Mouse (Mus musculus) heart, postnatal 0 days (tissue): ENCODE data around the gene Rdh16f1. TPM values are rescaled to one million over a fixed set of nuclear protein-coding genes. Genes with fewer than 3 reads are reported as not detected.
A peak's percentile ranks its signal among the peaks of the same experiment; 100 is the strongest.
"Not testable (repeated sequence)": the region's sequence is repeated elsewhere in the genome, so short reads cannot be mapped to it uniquely, and the experiment has no call there.

Source experiments
- ATAC-seq: fragments of 200-750 bp; cut with Nextera tagmentation; 2 replicates; pipeline ENCODE4 v1.8.0; 2017; ENCODE audit warnings: low read depth, moderate number of reproducible peaks, moderate library complexity; ENCODE audit not compliant: insufficient read depth
- DNase-seq: peaks from one replicate; pipeline ENCODE4 v3.0.0-alpha.2; 2016; ENCODE audit warnings: low spot score
- H3K27ac ChIP-seq: fragments of 300-500 bp; sonication (generic); 2 replicates; pipeline ENCODE4 v1.5.1; 2014; ENCODE audit warnings: low read depth, mild to moderate bottlenecking
- H3K27me3 ChIP-seq: fragments of 300-500 bp; sonication (generic); 2 replicates; pipeline ENCODE4 v1.6.1; 2014; ENCODE audit warnings: low read length, mixed read lengths; ENCODE audit not compliant: control insufficient read depth, insufficient read depth
- H3K36me3 ChIP-seq: fragments of 300-500 bp; sonication (generic); replicated peaks from 2 replicates; pipeline ENCODE4 v1.6.1; 2014; ENCODE audit warnings: low read length, mixed read lengths; ENCODE audit not compliant: control insufficient read depth, insufficient read depth
- H3K4me1 ChIP-seq: fragments of 300-500 bp; sonication (generic); 2 replicates; pipeline ENCODE4 v1.6.1; 2014; ENCODE audit warnings: antibody characterized with exemption; ENCODE audit not compliant: control insufficient read depth, insufficient read depth
- H3K4me2 ChIP-seq: fragments of 300-500 bp; sonication (generic); 2 replicates; pipeline ENCODE4 v1.6.1; 2014; ENCODE audit warnings: low read depth, mild to moderate bottlenecking, low read length, moderate library complexity
- H3K4me3 ChIP-seq: fragments of 300-500 bp; sonication (generic); 2 replicates; pipeline ENCODE4 v1.5.1; 2014; ENCODE audit warnings: low read depth, low read length
- H3K9ac ChIP-seq: fragments of 300-500 bp; sonication (generic); replicated peaks from 2 replicates; pipeline ENCODE4 v1.6.1; 2014; ENCODE audit warnings: low read depth, low read length, mixed read lengths
- H3K9me3 ChIP-seq: fragments of 300-500 bp; sonication (generic); replicated peaks from 2 replicates; pipeline ENCODE4 v1.6.1; 2016; ENCODE audit warnings: low read length; ENCODE audit not compliant: control insufficient read depth
- CTCF ChIP-seq: IDR thresholded peaks from 2 replicates; pipeline ENCODE4 v1.5.1; 2016; ENCODE audit warnings: antibody characterized with exemption, control low read depth, low read depth
- EP300 ChIP-seq: IDR thresholded peaks from 2 replicates; pipeline ENCODE4 v1.6.1; 2016; ENCODE audit warnings: antibody characterized with exemption, low read depth
- WGBS: fragments of 180-500 bp; shearing (Covaris S2); extraction: QIAGEN DNeasy Blood & Tissue Kit; methylation state at CpG from one replicate; pipeline ENCODE4 v1.1.7; 2014; 5-methylcytosine and 5-hydroxymethylcytosine counted together
- polyA plus RNA-seq: library from polyadenylated mRNA; unstranded; fragments of >200 nt; fragmentation: Nextera tagmentation; extraction: Ambion mirVana; gene quantifications from 2 replicates; pipeline ENCODE4 v1.2.1, GENCODE M21; 2015
- total RNA-seq: library from RNA; depleted of rRNA; stranded (reverse); fragments of >200 nt; gene quantifications from 2 replicates; pipeline ENCODE4 v1.2.3, GENCODE M21; 2014; ENCODE audit warnings: low replicate concordance

The Rdh16f1 gene
- total and polyA plus RNA-seq, 2 experiments from 2014 or later: not detected

DNA sequence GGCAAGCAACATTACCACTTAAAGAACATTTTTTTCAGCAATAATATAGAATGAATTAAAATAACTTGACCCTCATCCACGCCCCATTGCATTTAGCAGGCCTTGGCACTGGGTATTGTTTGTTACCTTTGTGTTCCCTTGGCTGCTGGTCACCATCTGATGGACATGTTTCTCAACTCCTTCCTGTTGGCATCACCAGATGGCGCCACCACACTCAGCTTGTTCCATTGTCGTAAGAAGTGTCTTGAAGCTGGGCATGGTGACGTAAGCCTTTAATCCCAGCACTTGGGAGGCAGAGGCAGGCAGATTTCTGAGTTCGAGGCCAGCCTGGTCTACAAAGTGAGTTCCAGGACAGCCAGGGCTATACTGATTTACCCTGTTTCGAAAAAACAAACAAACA, 65.8 kb downstream of the Rdh16f1 start:
- H3K36me3 ChIP-seq: no peaks in the 10 kb centered on the region
- no peaks in the 10 kb centered on the region for H3K4me1 ChIP-seq
- no peaks in the 10 kb centered on the region for H3K27me3 ChIP-seq
- no peak overlapping the region for H3K9ac ChIP-seq
- TF ChIP-seq EP300 (no peak), CTCF (peak; percentile 44)
- 71% methylated on average over 6 of the region's 6 CpGs for WGBS
- DNase-seq: no peak
- no peak for ATAC-seq
- no peak overlapping the region for H3K4me3 ChIP-seq
- no peak overlapping the region for H3K27ac ChIP-seq
- H3K9me3 ChIP-seq: no peaks in the 10 kb centered on the region
- no peak overlapping the region for H3K4me2 ChIP-seq

- H3K27me3 ChIP-seq: no peaks in the 10 kb centered on the region
- no peak overlapping the region for H3K4me2 ChIP-seq
- TF ChIP-seq EP300 (no peak), CTCF (no peak)
- H3K36me3 ChIP-seq: no peaks in the 10 kb centered on the region
- DNase-seq (no peak), ATAC-seq (no peak)
- H3K9ac ChIP-seq: no peak overlapping the region
- H3K4me1 ChIP-seq: no peaks in the 10 kb centered on the region
- 60% methylated on average over 3 of the region's 3 CpGs for WGBS
- no peak overlapping the region for H3K4me3 ChIP-seq
- H3K9me3 ChIP-seq: no peaks in the 10 kb centered on the region
- H3K27ac ChIP-seq: no peak overlapping the region
These were observed 69.5 kb downstream of the Rdh16f1 start for GRCm38 (mm10) chr10:127829121-127829520.

DNA sequence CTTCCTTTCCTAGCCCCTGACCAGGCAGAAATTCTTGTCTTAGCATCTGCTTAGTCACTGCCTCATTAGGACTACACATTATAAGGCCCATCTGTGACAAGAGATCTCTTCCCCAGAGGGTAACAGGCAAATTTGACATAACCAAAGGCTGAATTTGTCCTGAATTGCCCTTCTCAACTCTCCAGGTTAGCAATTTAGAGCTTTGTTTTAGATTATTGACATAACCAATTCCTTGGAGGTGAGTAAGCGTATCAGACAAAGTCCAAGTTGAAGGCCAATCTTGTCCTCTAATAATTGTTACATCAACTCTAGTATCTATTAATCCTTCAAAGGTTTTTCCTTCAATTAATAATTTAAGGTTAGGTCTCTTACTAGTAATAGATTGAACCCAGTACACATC, 74.6 kb downstream of the Rdh16f1 start:
- WGBS: 93% methylated on average over 1 of the region's 1 CpGs
- not testable (repeated sequence) for H3K27ac ChIP-seq

GRCm38 (mm10) chr10:127835292-127835691, 75.7 kb downstream of the Rdh16f1 start:
- no peaks in the 10 kb centered on the region for H3K36me3 ChIP-seq
- no peaks in the 10 kb centered on the region for H3K9me3 ChIP-seq
- no peak overlapping the region for H3K9ac ChIP-seq
- H3K27ac ChIP-seq: no peak overlapping the region
- TF ChIP-seq CTCF: no peak
- TF ChIP-seq EP300: no peak
- WGBS: 61% methylated on average over 5 of the region's 5 CpGs
- DNase-seq (no peak), ATAC-seq (no peak)
- no peak overlapping the region for H3K4me3 ChIP-seq
- H3K27me3 ChIP-seq: no peaks in the 10 kb centered on the region
- H3K4me2 ChIP-seq: no peak overlapping the region
- no peaks in the 10 kb centered on the region for H3K4me1 ChIP-seq

More for the DNA sequence above, 74.6 kb downstream of the Rdh16f1 start:
- H3K9ac ChIP-seq, DNase-seq, H3K27me3 ChIP-seq, H3K4me1 ChIP-seq, H3K4me2 ChIP-seq, H3K9me3 ChIP-seq, ATAC-seq, H3K4me3 ChIP-seq, H3K36me3 ChIP-seq: not testable (repeated sequence)

GRCm38 (mm10) chr10:127837793-127838192, 78.2 kb downstream of the Rdh16f1 start:
- not testable (repeated sequence) for H3K4me3 ChIP-seq, ATAC-seq, H3K27ac ChIP-seq, H3K4me1 ChIP-seq, H3K9me3 ChIP-seq, DNase-seq, H3K9ac ChIP-seq, H3K36me3 ChIP-seq, H3K27me3 ChIP-seq, H3K4me2 ChIP-seq
- 88% methylated on average over 5 of the region's 5 CpGs for WGBS

- Histone ChIP-seq H3K36me3 (no peaks in the 10 kb centered on the region), H3K9ac (no peak overlapping the region), H3K9me3 (no peaks in the 10 kb centered on the region), H3K4me2 (no peak overlapping the region), H3K4me3 (no peak overlapping the region), H3K4me1 (no peaks in the 10 kb centered on the region), H3K27me3 (no peaks in the 10 kb centered on the region), H3K27ac (no peak overlapping the region)
- no peak for DNase-seq
- no peak for ATAC-seq
- 72% methylated on average over 2 of the region's 2 CpGs for WGBS
- no peak for TF ChIP-seq CTCF
- no peak for TF ChIP-seq EP300
These were observed 79.0 kb downstream of the Rdh16f1 start for GRCm38 (mm10) chr10:127838539-127838938.
